Mouse (Mus musculus) ZHBTc4 (cell line): ENCODE data around the gene Prf1.

Source experiments
- DNase-seq: peaks from one replicate; pipeline ENCODE4 v3.0.0-alpha.2; 2011; ENCODE audit warnings: low read depth, low spot score

Gene Prf1

DNA sequence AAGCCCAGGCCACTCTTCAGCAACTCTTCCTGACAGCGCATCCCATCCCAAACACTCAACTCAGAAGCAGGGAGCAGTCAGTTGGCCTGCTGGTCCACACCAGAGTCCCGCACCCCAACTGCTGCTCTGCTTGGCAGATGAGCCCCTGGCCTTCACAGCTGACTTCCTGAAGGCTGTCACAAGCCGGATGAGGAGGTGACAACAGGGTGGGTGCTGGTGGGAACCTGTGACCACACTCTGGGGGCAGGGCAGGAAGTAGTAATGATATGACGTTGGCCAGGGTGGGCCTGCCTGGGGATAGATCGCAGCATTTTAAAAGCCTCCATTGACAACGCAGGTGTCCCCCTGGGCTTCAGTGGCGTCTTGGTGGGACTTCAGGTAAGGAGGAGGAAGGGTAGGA is at the start of gene Prf1:
Gene Prf1, plus strand, starts transcription at position 357 of the 400 bp plus-strand sequence.
- no peak for DNase-seq

DNA sequence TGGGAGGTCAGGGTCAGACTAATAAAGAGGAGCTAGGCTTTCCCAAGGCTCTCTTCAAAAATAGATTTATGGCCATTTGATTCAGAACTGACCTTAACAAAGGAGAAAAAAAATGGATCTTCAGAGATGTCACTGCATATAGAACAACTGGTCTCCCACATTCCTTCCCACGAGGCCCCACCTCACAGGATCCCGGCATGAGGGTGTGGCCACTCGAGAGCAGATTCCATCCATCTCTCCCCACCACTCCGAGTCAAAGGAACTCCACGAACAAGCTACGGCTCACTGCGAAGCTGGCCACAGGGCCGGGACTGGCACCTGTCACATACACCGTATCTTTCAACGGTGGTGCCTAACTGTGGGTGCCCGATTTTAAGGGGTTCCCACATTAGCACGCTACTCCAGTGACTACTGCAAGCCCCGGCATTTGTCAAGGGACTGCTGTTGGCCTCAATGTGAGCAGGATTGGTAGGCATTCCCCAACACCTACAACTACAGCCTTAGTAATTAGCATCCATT is 49.0 kb upstream of the Prf1 start:
- DNase-seq: peak; percentile 56

DNA sequence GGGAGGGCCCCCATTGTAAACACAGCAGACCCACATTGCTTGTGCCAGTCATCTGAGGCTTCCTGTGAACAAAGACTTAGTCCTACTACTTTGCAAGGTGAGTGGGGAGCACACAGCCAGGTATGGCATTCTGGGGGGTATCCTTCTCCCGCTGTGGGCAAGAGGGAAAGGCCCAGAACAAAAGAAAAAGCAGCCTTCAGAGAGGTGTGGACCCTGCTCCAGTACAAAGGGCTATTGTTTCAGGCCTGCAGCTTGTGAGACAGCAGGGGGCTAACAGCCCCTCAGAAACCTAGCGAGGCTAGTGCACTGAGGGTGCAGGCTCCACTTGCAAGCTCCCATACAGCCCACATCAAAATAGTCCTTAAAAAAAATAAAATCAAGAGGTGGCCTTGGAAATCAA is 47.7 kb upstream of the Prf1 start:
- DNase-seq: no peak

DNA sequence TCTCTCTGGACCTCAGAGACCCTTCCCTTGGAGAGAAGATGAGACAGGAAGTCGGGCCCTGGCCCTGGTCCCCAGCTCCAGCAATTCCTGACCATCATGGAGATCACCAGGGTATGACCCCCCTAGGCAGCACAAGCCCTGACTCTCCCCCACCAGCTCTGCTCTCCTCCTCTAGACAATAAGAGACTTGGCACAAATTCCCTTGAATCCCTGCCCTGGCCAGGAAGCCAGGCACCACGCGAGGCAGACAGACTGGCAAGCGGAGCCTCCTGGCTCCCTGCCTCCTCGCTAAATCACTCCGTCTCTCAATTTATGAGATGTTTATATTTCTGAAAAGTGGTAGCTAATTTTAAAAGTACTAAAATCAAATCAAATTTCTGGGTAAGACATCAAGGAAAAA is 42.9 kb upstream of the Prf1 start:
- DNase-seq: no peak

DNA sequence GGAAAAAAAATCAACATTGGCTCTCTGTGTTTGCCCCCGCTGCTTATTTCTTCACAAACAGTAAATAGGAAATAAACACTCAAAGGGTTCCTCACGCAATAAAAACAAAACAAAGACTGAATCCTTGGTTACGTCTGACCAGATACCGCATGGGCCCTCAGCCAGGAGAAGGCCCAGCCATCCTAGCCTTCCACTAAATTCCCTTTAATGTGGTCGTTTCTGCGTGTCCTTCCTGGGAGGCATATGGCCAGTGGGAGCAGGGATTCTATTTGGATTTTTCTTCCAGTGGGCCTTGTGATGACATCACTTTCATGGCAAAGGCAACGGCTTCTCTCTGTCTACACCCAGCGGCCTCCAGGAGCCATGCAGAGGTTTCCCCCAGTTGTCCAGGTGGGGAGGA is 42.4 kb upstream of the Prf1 start:
- DNase-seq: no peak

DNA sequence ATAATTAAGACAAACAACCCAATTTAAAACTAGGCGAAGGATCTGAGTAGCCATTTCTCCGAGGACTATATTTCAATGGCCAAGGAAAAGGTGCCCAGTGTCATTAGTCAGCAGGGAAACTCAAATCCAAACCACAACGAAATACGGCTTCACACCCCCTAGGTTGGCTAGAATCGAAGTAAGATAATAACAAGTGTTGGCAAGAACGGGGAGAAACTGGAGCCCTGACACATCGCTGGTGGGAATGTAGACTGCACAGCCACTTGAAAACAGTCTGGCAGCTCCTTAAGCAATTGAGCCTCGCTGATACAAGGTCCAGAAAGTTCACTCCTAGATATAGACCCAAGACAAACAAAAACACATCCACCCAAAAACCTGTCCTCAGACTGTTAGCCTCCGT is 41.0 kb upstream of the Prf1 start:
- no peak for DNase-seq

DNA sequence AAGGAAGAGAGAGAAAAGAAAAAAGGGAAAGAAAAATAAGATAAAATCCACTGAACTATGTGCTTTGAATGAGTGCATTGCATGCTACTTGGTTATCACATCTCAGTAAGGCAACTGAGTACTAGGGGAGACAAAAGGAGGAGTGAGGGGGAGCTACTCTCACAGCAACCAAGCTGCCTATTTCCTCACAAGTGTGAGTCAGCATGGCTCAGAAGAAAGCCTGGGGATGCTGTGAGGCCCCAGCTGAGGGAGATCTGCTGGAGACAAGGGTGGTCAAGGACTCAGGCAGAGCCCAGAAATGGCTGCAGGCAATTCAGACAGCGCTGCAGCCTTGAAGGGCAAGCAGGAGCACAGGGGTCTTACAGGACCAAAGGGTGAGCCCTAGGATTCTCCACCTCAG is 39.5 kb upstream of the Prf1 start:
- DNase-seq: no peak

DNA sequence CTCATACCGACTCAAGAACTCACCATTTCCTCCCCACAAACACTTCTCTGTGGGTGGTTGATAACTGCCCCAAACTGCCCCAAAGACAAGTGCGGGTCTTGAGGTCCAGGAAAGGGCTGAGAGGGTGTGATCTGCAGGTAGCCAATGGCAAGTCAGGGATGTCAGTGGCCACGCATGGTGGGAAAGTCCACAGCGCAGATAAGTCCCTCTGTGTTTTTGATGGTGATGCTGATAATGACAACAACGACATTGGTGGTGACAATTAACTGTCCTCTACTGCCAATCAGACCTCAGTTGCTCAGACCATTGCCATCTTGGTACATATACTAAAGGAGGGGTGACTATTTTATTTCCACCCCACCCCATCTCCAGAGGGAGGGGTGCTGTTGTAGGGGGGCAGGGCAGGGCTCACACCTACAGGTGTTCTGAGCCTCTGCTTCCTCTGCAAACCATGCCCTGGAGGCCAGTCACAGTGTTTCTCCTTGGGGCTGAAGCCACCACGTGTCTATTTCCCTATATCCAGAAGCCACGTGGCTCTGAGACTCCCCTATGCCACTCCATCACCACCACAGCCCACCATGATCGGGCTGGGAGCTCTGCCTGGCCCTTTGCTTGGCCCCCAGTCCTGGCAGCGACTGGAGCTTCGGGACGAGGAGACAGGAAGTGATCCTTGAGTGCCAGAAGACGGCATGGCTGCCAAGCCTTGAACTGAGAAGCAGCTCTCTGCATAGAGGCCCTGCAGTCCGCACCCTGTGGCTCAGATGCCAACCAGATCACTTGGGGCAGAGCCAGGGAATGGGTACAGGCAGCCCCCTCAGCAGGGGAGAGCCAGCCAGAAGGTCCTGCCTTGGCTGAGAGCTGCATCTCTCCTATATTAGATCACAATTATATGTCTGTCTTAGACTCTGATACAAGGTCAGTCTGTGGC is 36.1 kb upstream of the Prf1 start:
- no peak for DNase-seq

DNA sequence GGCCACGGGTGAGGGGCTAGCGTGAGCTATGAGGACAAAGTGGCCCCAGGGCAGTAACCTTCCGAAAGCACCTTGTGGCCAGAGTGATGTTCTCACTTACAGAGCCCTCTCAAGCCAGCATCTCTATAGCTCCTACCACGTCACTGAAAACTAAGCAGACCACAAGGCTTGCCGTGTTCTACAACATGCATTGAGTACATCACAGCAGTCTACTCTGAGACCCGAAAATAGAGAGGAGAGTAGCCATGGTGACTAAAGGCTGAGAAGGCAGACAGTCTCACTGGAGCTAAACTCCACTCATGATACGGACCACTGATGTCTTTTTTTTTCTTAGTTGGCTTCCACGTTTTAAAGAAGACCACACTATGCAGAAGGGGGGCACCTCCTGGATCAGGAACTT is 34.0 kb upstream of the Prf1 start:
- no peak for DNase-seq

DNA sequence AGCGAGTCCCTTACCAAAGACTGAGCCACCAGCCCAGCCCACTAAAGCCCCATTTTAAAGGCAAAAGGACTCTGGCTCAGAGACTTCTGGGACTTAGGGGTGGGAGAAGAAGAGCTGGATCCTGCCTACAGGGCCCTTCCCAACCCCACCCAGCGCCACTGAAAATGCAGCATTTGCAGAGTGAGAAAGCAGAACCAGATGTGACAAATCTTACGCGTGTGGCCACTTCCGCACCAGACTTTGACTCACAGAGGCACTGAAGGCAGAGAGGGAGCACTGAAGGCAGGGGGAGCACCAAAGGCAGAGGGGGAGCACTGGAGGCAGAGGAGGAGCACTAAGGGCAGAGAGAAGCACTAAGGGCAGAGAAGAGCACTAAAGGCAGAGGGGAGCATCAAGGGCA is 30.3 kb upstream of the Prf1 start:
- DNase-seq: no peak

DNA sequence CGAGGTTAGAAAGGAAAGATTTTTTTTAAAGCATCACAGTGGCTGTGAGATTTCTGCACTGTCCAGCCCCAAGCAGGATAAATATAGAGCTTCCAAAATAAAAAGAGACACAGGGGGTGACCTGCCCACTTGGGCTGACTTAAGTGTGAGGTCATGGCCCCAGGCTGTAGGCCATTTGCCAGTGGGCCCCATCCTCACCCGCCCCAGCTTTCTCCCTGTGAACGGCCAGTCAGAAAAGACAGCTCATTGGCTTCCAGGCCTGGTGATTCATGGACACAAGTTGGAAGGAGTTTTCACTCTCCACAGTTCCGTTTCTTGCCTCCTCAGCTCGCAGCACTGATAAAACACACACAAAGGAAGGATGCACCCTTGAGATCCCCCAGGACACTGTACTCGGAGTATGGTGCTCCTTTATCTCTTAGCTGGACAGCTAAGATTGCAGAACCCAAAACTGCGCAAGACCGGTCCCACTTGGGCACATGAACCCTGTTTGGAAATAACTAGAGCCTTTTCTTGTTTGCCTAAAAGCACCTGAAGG is 25.5 kb upstream of the Prf1 start:
- no peak for DNase-seq

DNA sequence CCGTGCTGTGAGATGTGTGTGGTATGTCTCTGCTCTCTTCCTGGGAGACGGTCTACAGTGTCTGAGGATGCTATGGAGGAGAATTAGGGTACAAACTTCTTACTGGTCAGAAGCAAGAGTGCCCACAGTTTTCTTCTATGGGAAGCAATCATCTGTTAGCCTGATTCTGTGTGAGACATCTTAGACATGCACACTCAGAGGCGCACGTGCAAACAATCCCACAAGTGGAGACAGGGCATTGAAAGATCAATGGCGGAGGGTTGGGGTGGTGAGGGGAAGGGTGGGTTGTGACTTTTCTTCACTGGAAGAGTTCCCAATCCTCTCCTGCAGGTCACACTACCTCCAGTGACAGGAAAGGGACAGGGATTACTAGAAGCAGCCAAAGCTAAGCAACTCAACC is 25.0 kb upstream of the Prf1 start:
- DNase-seq: no peak

DNA sequence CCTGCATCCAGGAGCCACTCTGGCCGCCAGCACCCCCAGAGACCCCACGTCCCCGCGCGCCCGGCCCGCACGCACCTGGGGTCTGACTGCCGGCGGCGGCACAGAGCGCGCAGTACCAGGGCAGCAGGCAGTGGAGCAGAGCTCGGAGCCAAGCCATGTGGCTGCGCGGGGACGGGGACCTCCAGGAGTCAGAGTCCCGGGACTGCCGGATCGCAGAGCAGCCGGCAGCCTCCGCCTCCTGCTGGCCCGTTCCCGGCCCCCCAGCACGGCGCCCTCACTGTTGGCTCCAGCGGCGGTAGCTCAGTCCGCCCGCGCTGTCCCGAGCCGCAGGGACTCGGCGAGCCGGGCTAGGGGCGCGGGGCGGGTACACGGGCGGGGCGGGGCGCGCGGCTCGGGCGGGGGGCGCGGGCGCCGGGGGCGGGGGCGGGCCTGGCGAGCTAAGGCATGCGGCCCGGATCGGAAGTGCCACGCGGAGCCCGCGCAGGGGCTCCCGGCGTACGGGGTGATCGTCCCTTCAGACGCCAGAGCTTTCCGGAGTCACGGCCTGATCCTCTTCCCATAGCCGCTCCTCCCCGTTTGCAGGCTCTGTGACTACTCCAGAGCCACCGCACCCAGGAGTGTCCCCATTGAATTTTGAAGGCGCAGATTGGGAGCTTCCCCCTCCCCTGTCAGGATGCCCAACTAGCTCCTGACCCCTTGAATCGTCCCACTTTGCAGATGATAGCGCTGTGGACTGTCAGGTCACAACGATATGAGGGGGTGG is 24.4 kb upstream of the Prf1 start, which contains the start of gene Adamts14:
Gene Adamts14, minus strand, starts transcription at position 358 of the 763 bp plus-strand sequence.
- peak; percentile 76 for DNase-seq

DNA sequence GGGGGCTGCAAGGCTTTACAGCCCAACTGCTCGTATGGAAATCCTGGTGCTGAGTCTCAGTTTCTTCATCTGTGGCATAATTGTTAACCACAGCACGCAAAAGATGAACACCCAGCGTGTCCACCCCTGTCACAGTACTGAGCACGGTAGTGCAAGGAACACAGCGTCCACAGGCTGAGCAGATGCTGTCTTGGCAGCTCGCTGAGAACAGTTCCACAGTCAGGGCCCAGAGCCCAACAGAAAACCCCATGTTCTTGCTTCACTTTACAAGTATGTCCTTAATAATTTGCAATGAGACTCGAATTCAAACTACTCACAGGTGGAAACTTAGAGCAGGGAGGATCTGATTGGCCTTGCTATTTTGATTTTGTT is 23.8 kb upstream of the Prf1 start:
- DNase-seq: no peak

DNA sequence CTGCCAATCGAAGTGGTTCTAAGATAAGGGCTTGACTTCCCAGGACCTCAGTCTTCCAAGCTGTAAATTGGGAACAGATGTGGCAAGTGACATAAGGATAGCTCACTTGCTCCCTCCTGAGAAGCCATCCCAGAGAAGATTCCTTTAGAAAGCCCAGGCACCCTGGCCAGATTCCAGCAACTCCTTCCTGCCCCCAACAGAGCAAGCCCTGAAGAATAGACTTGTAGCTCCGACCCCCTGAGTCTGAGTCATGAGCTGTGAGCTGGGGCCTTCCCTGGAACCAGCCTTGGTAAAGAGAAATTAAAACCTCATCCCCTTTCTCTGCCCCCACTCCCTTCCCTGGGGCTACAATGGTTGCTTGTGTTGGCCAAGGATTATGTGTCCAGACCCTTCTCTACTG is 23.1 kb upstream of the Prf1 start:
- DNase-seq: no peak

DNA sequence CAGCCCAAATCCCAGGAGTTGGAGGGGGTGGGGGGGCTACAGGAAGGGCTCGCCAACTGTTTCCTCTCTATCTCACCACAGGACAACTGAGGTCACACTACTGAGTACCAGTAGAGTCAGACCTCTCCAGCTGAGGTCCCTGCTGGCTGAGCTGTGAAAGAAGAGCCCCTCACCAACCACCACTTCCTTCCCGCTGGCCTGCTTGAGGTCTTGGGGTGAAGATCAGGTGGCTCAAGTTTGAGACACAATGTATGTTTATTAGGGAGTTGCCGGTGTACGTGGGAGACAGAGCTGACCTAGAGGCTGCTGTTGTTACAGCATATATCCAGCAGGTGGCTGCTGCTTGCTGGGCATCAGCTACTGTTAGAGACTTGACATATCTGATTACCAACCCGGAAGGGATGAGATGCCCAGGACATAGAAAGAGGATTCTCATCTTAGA is 21.9 kb upstream of the Prf1 start:
- peak; percentile 79 for DNase-seq

DNA sequence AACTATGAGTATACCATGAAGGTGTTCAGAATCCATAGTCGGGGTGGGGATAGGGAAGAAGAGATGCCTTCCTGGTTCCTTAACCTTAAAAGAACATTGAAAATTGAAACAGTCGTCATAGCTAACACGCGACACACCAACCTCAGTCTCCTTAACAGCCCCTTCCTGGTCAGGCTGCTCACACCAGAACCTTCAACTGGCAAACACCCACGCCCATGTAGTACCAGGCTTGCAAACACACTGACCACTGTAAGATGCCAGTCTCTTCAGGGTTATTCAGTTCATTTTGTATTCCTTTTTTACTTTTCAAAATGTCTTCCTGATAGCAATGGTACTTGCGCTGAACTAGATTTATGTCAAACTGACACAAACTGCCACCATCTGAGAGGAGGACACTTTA is 20.6 kb upstream of the Prf1 start:
- no peak for DNase-seq

DNA sequence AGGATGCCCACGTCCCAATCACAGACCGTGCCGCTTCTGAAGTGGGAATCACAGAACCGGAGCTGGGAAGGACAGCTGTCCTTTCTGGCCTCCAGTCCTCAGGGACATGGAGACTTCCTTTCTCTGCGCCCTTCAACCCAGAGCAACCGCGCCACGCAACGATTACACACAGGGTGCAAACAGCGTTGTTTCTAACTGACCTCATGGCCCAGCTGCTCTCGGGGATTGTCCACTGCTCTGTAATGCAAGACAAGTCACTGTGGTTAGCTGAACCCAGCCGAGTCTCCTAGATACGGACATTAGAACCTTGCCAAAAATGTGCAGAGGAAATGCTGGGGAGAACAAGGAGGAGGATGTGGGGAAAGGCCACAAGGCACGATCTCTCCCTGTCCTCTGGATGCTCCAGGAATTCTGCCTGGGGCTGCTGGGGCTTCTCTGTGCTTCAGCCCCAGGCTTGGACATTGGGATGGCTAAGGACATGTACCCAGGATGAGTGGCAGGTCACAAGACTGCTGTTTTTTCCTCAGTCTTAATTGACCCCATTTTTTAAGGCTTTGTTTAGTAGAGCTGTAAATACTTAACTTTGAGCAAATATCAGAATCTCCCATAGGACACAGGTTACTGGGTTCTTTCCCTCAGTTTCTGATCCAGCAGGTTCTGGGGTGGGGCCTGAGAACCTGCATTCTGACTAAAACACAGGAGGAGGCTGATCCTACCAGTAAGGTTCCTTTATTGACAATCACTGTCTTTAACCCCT is 19.5 kb upstream of the Prf1 start:
- no peak for DNase-seq

DNA sequence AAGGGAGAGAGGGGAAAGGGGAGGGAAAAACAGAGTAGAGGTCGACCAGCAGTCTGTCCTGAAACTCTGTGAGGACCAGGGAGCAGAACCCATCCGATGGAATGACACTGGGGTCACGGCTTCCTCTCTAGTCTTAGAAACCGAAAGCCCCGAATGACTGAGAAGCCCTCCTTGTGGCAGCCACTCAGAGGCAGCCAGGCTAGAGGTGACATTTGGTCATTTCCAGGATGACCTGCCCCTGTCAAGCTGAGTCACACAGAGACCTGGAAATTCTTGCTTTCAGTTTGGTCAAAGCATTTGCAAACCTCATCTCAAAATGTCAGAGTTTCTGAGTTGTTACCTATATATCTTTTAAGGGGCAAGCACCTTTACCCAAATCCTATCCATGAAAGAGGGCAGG is 16.5 kb upstream of the Prf1 start:
- DNase-seq: no peak

DNA sequence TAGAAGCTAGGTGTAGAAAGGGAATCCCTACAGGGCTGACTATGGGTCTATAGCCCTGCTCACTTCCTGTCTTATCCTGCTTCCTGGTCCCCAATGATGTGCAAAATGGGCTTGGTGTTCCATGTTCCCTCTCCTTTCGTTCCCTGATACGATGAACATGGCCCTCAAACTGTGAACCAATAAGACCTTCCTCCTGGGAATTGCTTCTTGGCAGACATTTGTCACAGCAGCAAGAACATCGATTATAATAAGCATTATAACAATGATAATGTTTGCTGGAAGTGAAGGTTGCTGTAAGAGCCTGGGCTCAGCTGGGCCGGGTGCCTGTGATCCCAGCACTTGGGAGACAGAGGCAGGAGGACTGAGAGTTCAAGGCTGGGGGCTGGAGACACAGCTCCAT is 13.3 kb upstream of the Prf1 start:
- DNase-seq: no peak

DNA sequence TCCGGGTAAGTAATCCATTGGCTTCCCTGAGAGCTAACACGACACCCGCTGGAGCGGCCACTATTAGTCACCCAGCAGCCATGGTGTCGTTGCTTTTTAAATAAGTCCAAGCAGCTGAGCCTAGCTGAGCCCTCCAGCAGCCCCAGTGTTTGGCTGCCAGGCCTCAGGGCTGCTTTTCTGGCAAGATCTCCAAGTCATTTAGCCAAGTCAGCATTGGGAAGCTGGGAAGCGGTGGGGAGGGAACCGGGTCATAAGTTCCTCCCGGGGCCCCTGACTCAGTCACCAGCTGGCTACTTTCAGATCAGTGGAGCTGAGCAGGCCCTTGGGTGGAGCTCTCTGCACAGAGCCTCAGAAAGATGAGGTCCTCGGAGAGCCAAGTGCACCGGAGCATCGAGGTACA is 12.4 kb upstream of the Prf1 start:
- no peak for DNase-seq

DNA sequence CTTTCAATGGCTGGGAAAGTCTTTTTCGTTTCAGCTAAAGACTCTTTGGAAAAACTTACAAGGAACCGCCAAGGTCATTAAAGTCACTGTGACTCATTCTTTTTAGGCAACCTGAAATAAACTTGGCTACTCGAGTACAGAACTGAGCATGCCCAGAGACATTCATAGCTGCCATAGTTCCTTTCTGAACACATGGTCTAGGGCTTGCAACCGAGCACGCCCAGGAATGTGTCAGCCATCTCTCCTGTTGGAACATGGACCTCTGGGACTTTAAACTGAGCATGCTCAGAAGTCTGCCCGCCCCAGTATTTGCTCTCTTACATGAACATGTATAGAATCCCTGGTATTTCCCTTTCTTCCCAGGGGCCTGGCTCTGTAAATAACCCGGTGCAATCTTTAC is 11.4 kb upstream of the Prf1 start:
- DNase-seq: peak; percentile 61
